Mouse (Mus musculus): Measurements from ENCODE around the gene Eomes. TPM values are rescaled to one million over a fixed set of nuclear protein-coding genes. Genes with fewer than 3 reads are reported as not detected.

Eomes gene
- polyA plus RNA-seq, 1 experiment from 2014 or later = 0.08 TPM

GRCm38 (mm10) chr9:118476766-118477271 lies 1.2 kb upstream of the Eomes start:
- ATAC-seq (ENCODE audit: low read depth) = 0 out of 2 replicates have a peak, but pooled peaks have one; percentile 19
- Histone ChIP-seq H3K4me1 (replicated peaks) (peaks cover 32% of the 10 kb centered on the region), H3K27ac (replicated peaks) (no peak overlapping the region), H3K4me3 (peak overlapping the region; percentile 10), H3K36me3 (no peaks in the 10 kb centered on the region), H3K9ac (no peak overlapping the region), H3K4me2 (peak overlapping the region; percentile 53), H3K27me3 (peaks cover 97% of the 10 kb centered on the region), H3K9me3 (no peaks in the 10 kb centered on the region)
- WGBS = under 1% methylated on average over 33 of the region's 33 CpGs

DNA sequence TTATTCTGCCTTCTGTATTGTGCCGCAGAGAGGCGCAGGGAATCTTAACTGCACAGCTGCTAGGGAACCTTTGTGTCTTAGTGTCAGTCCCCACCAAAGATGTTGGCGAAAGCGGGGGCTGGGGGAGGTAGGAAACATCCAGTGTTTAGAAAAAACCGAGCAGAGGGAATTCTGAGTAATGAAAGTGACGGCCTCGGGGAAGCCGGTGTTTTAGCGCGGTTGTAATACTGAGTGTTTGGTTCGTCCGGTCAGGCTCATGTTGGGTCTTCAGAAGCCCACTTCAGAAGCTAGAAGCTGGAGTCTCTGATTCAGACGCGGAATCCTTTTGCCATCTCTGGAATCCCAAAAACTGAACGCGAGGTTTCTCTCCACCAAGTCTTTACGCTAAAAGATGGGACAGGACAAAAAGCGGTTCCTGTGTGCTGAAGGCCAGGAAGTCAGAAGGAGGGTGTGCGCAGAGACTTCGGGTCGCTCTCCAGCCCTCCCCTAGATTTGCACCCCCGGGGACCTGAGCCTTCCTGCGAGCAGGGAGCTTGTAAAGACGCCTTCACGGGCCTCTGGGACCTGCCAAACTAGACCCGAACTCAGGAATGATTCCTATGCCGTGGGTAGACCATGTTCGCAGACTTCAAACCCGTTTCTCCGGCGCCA lies 606 bp upstream of the Eomes start:
- H3K36me3 ChIP-seq = no peaks in the 10 kb centered on the region
- peaks cover 97% of the 10 kb centered on the region for H3K27me3 ChIP-seq
- H3K27ac ChIP-seq (replicated peaks) = no peak overlapping the region
- H3K4me3 ChIP-seq = peak overlapping the region; percentile 10
- H3K4me1 ChIP-seq (replicated peaks) = peaks cover 32% of the 10 kb centered on the region
- H3K4me2 ChIP-seq = peak overlapping the region; percentile 53
- WGBS = under 1% methylated on average over 31 of the region's 31 CpGs
- H3K9ac ChIP-seq = no peak overlapping the region
- no peak for ATAC-seq (ENCODE audit: low read depth)
- no peaks in the 10 kb centered on the region for H3K9me3 ChIP-seq

DNA sequence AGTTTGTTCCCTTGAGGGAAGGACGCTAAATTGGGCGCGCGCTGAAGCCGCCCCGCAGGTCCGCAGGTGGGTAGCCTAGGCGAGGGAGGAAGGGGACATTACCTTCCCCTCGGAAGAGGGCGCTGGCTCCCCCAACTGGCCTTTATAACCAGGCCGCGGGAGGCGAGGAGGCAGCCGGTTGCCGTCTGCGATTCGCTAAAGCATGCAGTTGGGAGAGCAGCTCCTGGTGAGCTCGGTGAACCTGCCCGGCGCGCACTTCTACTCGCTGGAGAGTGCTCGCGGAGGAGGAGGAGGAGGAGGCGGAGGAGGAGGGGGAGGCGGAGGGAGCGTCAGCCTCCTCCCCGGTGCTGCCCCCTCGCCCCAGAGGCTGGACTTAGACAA lies 436 bp downstream of the Eomes start:
- Histone ChIP-seq H3K27me3 (peaks cover 98% of the 10 kb centered on the region), H3K4me1 (replicated peaks) (peaks cover 32% of the 10 kb centered on the region), H3K4me3 (peak overlapping the region; percentile 36), H3K9ac (no peak overlapping the region), H3K4me2 (peak overlapping the region; percentile 53), H3K27ac (replicated peaks) (no peak overlapping the region), H3K9me3 (no peaks in the 10 kb centered on the region), H3K36me3 (no peaks in the 10 kb centered on the region)
- WGBS = 0% methylated on average over 25 of the region's 29 CpGs
- no peak; the same call in 1 of the 2 replicates for ATAC-seq (ENCODE audit: low read depth)

- Histone ChIP-seq H3K4me2 (peak overlapping the region; percentile 53), H3K36me3 (no peaks in the 10 kb centered on the region), H3K9me3 (no peaks in the 10 kb centered on the region), H3K27ac (replicated peaks) (no peak overlapping the region), H3K9ac (no peak overlapping the region), H3K27me3 (peaks cover 100% of the 10 kb centered on the region), H3K4me1 (replicated peaks) (peaks cover 32% of the 10 kb centered on the region), H3K4me3 (peak overlapping the region; percentile 36)
- WGBS = under 1% methylated on average over 77 of the region's 87 CpGs
- ATAC-seq (ENCODE audit: low read depth) = no peak; the same call in 1 of the 2 replicates
Measured at GRCm38 (mm10) chr9:118478839-118479507, 961 bp downstream of the Eomes start.

DNA sequence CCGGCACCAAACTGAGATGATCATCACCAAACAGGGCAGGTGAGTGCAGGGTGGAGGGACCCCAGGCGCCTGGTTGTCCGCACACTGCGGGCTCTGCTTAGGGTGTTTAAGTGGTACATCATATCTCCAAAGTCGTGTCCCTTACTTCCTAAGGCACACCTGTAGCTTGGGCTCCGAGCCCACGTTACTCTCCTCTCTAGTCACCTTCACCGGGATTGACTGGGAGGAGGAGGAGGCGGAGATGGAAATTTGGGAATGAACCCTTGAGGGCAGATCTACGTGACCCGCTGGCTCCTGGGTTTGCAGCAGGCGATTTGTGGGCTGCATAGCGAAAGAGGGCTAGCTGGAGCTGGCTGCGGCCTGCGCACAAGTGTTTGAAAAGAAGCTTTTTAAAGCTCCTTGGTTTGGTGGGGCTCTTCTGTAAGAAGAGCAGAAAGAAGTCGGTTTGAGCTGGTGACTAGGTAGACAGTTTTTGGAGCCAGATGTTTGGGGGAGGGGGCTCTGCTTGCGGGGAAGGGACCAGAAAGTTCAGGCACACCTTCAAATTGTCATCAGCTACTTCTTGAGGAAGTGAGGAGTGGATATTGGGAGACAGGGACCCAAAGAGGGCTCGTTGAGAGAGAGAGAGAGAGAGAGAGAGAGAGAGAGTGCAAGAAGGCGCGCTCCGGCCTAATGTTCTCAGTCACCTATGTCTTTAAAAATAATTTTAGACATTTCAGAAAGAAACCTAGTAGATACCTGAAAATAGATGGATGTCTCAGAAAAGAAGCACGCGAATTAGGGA lies 1.7 kb downstream of the Eomes start:
- Histone ChIP-seq H3K9me3 (no peaks in the 10 kb centered on the region), H3K27me3 (peaks cover 100% of the 10 kb centered on the region), H3K9ac (no peak overlapping the region), H3K27ac (replicated peaks) (no peak overlapping the region), H3K4me2 (peak overlapping the region; percentile 53; the same call in 1 of the 2 replicates), H3K36me3 (no peaks in the 10 kb centered on the region), H3K4me3 (0 out of 2 replicates have a peak overlapping the region, but pooled peaks have one; percentile 36), H3K4me1 (replicated peaks) (peaks cover 32% of the 10 kb centered on the region)
- WGBS = 2% methylated on average over 23 of the region's 23 CpGs
- no peak for ATAC-seq (ENCODE audit: low read depth)

DNA sequence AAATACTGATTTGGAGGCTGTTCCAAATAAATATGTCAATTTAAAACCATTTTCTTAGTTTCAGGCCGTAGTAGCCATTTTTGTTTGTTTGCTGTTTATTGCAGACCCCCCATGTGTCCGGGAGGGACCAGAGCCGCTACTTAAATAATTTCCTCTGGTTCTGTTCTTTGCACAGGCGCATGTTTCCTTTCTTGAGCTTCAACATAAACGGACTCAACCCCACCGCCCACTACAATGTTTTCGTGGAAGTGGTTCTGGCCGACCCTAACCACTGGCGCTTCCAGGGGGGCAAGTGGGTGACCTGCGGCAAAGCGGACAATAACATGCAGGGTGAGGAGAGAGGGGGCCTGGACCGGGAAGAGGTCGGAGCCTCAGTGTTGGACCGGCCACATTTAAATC lies 2.3 kb downstream of the Eomes start:
- 4% methylated on average over 14 of the region's 14 CpGs for WGBS
- peaks cover 32% of the 10 kb centered on the region for H3K4me1 ChIP-seq (replicated peaks)
- no peak for ATAC-seq (ENCODE audit: low read depth)
- H3K9me3 ChIP-seq = no peaks in the 10 kb centered on the region
- H3K4me2 ChIP-seq = no peak overlapping the region
- peaks cover 100% of the 10 kb centered on the region for H3K27me3 ChIP-seq
- H3K9ac ChIP-seq = no peak overlapping the region
- H3K4me3 ChIP-seq = no peak overlapping the region
- H3K27ac ChIP-seq (replicated peaks) = no peak overlapping the region
- no peaks in the 10 kb centered on the region for H3K36me3 ChIP-seq

- Histone ChIP-seq H3K9ac (no peak overlapping the region), H3K4me3 (no peak overlapping the region), H3K4me1 (replicated peaks) (peaks cover 26% of the 10 kb centered on the region), H3K9me3 (no peaks in the 10 kb centered on the region), H3K4me2 (no peak overlapping the region), H3K27ac (replicated peaks) (no peak overlapping the region), H3K36me3 (no peaks in the 10 kb centered on the region), H3K27me3 (peaks cover 100% of the 10 kb centered on the region)
- 79% methylated on average over 10 of the region's 10 CpGs for WGBS
- ATAC-seq (ENCODE audit: low read depth) = no peak
Measured at GRCm38 (mm10) chr9:118482210-118482609, 4.2 kb downstream of the Eomes start.

- Histone ChIP-seq H3K36me3 (no peaks in the 10 kb centered on the region), H3K9ac (no peak overlapping the region), H3K9me3 (no peaks in the 10 kb centered on the region), H3K4me2 (no peak overlapping the region), H3K27ac (replicated peaks) (no peak overlapping the region), H3K4me1 (replicated peaks) (peaks cover 26% of the 10 kb centered on the region), H3K27me3 (peaks cover 95% of the 10 kb centered on the region), H3K4me3 (no peak overlapping the region)
- WGBS = under 1% methylated on average over 32 of the region's 32 CpGs
- ATAC-seq (ENCODE audit: low read depth) = no peak
Measured at GRCm38 (mm10) chr9:118486361-118487095, 8.5 kb downstream of the Eomes start.

DNA sequence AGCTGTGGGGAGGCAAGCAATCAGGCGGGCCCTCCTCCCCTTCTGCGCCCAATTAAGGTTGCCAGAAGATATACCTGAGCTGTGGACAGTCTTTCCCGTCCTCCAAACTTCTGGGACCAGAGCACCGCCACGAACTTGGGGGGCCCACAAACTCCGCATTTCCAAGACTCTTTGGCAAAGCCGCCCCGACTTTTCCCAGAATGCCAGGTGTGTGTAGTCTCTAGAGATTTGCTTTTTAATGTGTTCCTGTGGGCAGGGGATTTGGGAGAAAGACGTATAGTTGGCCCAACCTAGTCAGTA lies 9.0 kb downstream of the Eomes start:
- no peak for ATAC-seq (ENCODE audit: low read depth)
- no peaks in the 10 kb centered on the region for H3K9me3 ChIP-seq
- H3K4me3 ChIP-seq = no peak overlapping the region
- no peaks in the 10 kb centered on the region for H3K36me3 ChIP-seq
- no peak overlapping the region for H3K4me2 ChIP-seq
- H3K9ac ChIP-seq = no peak overlapping the region
- 2% methylated on average over 9 of the region's 9 CpGs for WGBS
- peaks cover 26% of the 10 kb centered on the region for H3K4me1 ChIP-seq (replicated peaks)
- H3K27me3 ChIP-seq = peaks cover 95% of the 10 kb centered on the region
- no peak overlapping the region for H3K27ac ChIP-seq (replicated peaks)

DNA sequence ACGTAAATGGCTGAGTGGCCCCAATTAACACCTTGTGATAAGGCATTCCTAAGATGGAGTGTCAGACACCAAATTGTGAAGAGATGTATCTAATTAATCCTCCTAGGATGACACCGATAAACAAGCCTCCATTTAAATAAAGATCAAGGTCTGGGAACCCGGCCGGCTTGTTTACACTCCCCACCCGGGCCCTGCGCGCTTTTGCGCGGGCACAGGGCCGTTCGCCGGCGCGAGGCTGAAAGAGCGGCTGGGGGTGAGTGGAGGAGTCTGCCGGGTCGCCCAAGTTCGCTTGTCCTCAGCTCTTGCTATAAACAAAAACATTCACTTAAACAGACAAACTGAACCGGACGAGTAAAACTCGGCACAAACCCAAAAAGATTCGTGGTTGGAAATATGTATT lies 9.6 kb downstream of the Eomes start:
- WGBS = 1% methylated on average over 22 of the region's 22 CpGs
- no peaks in the 10 kb centered on the region for H3K9me3 ChIP-seq
- H3K27me3 ChIP-seq = peaks cover 95% of the 10 kb centered on the region
- H3K4me3 ChIP-seq = peak overlapping the region; percentile 26
- no peak overlapping the region for H3K27ac ChIP-seq (replicated peaks)
- no peak for ATAC-seq (ENCODE audit: low read depth)
- peak overlapping the region; percentile 54 for H3K4me2 ChIP-seq
- H3K9ac ChIP-seq = no peak overlapping the region
- no peaks in the 10 kb centered on the region for H3K36me3 ChIP-seq
- peaks cover 26% of the 10 kb centered on the region for H3K4me1 ChIP-seq (replicated peaks)

- peak overlapping the region; percentile 26 for H3K4me3 ChIP-seq
- peaks cover 91% of the 10 kb centered on the region for H3K27me3 ChIP-seq
- H3K27ac ChIP-seq (replicated peaks) = no peak overlapping the region
- under 1% methylated on average over 28 of the region's 28 CpGs for WGBS
- no peak for ATAC-seq (ENCODE audit: low read depth)
- no peaks in the 10 kb centered on the region for H3K9me3 ChIP-seq
- H3K4me2 ChIP-seq = peak overlapping the region; percentile 54
- peaks cover 26% of the 10 kb centered on the region for H3K4me1 ChIP-seq (replicated peaks)
- H3K36me3 ChIP-seq = no peaks in the 10 kb centered on the region
- H3K9ac ChIP-seq = no peak overlapping the region
Measured at GRCm38 (mm10) chr9:118488138-118488895, 10.3 kb downstream of the Eomes start.

Data from neural tube, embryonic 13.5 days (tissue).